Mouse (Mus musculus): ENCODE measurements at regions not wholly inside any gene's neighbourhood (a gene's known extent, or its start where the extent isn't known, plus 50 kb on each side); places are given as distances from the start of the nearest gene placed in this dataset.

GRCm38 (mm10) chr13:101433162-101433561 lies 334.9 kb downstream of the Pik3r1 start:
- Histone ChIP-seq H3K4me1 (replicated peaks) (no peaks in the 10 kb centered on the region), H3K27me3 (ENCODE audit: insufficient read depth, poor library complexity, severe bottlenecking) (no peaks in the 10 kb centered on the region), H3K9me3 (no peaks in the 10 kb centered on the region), H3K27ac (no peak overlapping the region), H3K36me3 (no peaks in the 10 kb centered on the region), H3K4me3 (no peak overlapping the region)
- no peak for DNase-seq (ENCODE audit: low spot score)
- WGBS = 93% methylated on average over 6 of the region's 6 CpGs

GRCm38 (mm10) chr13:101427426-101428221 lies 340.4 kb downstream of the Pik3r1 start:
- no peak for DNase-seq (ENCODE audit: low spot score)
- Histone ChIP-seq H3K36me3 (no peaks in the 10 kb centered on the region), H3K4me3 (no peak overlapping the region), H3K27ac (no peak overlapping the region), H3K4me1 (replicated peaks) (no peaks in the 10 kb centered on the region), H3K9me3 (no peaks in the 10 kb centered on the region), H3K27me3 (ENCODE audit: insufficient read depth, poor library complexity, severe bottlenecking) (no peaks in the 10 kb centered on the region)
- WGBS = 88% methylated on average over 12 of the region's 12 CpGs

- H3K4me3 ChIP-seq = no peak overlapping the region
- no peaks in the 10 kb centered on the region for H3K36me3 ChIP-seq
- no peaks in the 10 kb centered on the region for H3K9me3 ChIP-seq
- H3K4me1 ChIP-seq (replicated peaks) = no peaks in the 10 kb centered on the region
- H3K27me3 ChIP-seq (ENCODE audit: insufficient read depth, poor library complexity, severe bottlenecking) = no peaks in the 10 kb centered on the region
- DNase-seq (ENCODE audit: low spot score) = no peak
- no peak overlapping the region for H3K27ac ChIP-seq
- 55% methylated on average over 5 of the region's 5 CpGs for WGBS
Observed at GRCm38 (mm10) chr13:101426461-101426860, 341.6 kb downstream of the Pik3r1 start.

- H3K4me3 ChIP-seq = no peak overlapping the region
- DNase-seq (ENCODE audit: low spot score) = no peak
- H3K36me3 ChIP-seq = no peaks in the 10 kb centered on the region
- H3K9me3 ChIP-seq = no peaks in the 10 kb centered on the region
- H3K4me1 ChIP-seq (replicated peaks) = no peaks in the 10 kb centered on the region
- no peaks in the 10 kb centered on the region for H3K27me3 ChIP-seq (ENCODE audit: insufficient read depth, poor library complexity, severe bottlenecking)
- no peak overlapping the region for H3K27ac ChIP-seq
- WGBS = 78% methylated on average over 3 of the region's 3 CpGs
Observed at GRCm38 (mm10) chr13:101422082-101422481, 345.9 kb downstream of the Pik3r1 start.

- no peak for DNase-seq (ENCODE audit: low spot score)
- no peaks in the 10 kb centered on the region for H3K36me3 ChIP-seq
- H3K4me3 ChIP-seq = no peak overlapping the region
- H3K9me3 ChIP-seq = no peaks in the 10 kb centered on the region
- H3K27ac ChIP-seq = no peak overlapping the region
- WGBS = 91% methylated on average over 7 of the region's 7 CpGs
- H3K27me3 ChIP-seq (ENCODE audit: insufficient read depth, poor library complexity, severe bottlenecking) = no peaks in the 10 kb centered on the region
- H3K4me1 ChIP-seq (replicated peaks) = no peaks in the 10 kb centered on the region
Observed at GRCm38 (mm10) chr13:101419457-101420025, 348.5 kb downstream of the Pik3r1 start.

GRCm38 (mm10) chr13:101418272-101418671 lies 349.7 kb downstream of the Pik3r1 start:
- Histone ChIP-seq H3K36me3 (no peaks in the 10 kb centered on the region), H3K27me3 (ENCODE audit: insufficient read depth, poor library complexity, severe bottlenecking) (no peaks in the 10 kb centered on the region), H3K4me3 (no peak overlapping the region), H3K27ac (no peak overlapping the region), H3K4me1 (replicated peaks) (no peaks in the 10 kb centered on the region), H3K9me3 (no peaks in the 10 kb centered on the region)
- WGBS = 91% methylated on average over 6 of the region's 6 CpGs
- DNase-seq (ENCODE audit: low spot score) = no peak

- Histone ChIP-seq H3K36me3 (no peaks in the 10 kb centered on the region), H3K4me3 (no peak overlapping the region), H3K27ac (no peak overlapping the region), H3K4me1 (replicated peaks) (no peaks in the 10 kb centered on the region), H3K27me3 (ENCODE audit: insufficient read depth, poor library complexity, severe bottlenecking) (no peaks in the 10 kb centered on the region), H3K9me3 (no peaks in the 10 kb centered on the region)
- 82% methylated on average over 4 of the region's 4 CpGs for WGBS
- DNase-seq (ENCODE audit: low spot score) = no peak
Observed at GRCm38 (mm10) chr13:101408885-101409284, 359.1 kb downstream of the Pik3r1 start.

GRCm38 (mm10) chr13:101407633-101408032 lies 360.4 kb downstream of the Pik3r1 start:
- 91% methylated on average over 1 of the region's 1 CpGs for WGBS
- Histone ChIP-seq H3K9me3 (no peaks in the 10 kb centered on the region), H3K4me3 (no peak overlapping the region), H3K27me3 (ENCODE audit: insufficient read depth, poor library complexity, severe bottlenecking) (no peaks in the 10 kb centered on the region), H3K27ac (no peak overlapping the region), H3K36me3 (no peaks in the 10 kb centered on the region), H3K4me1 (replicated peaks) (no peaks in the 10 kb centered on the region)
- DNase-seq (ENCODE audit: low spot score) = no peak

- Histone ChIP-seq H3K4me1 (replicated peaks) (no peaks in the 10 kb centered on the region), H3K9me3 (no peaks in the 10 kb centered on the region), H3K27ac (no peak overlapping the region), H3K27me3 (ENCODE audit: insufficient read depth, poor library complexity, severe bottlenecking) (no peaks in the 10 kb centered on the region), H3K36me3 (no peaks in the 10 kb centered on the region), H3K4me3 (no peak overlapping the region)
- no peak for DNase-seq (ENCODE audit: low spot score)
- WGBS = 89% methylated on average over 5 of the region's 5 CpGs
Observed at GRCm38 (mm10) chr13:101373581-101374189, 394.3 kb downstream of the Pik3r1 start.

- 90% methylated on average over 1 of the region's 1 CpGs for WGBS
Observed at GRCm38 (mm10) chr13:101371906-101372305, 396.1 kb downstream of the Pik3r1 start.

GRCm38 (mm10) chr13:101368170-101368569 lies 399.8 kb downstream of the Pik3r1 start:
- H3K9me3 ChIP-seq = no peaks in the 10 kb centered on the region
- no peaks in the 10 kb centered on the region for H3K4me1 ChIP-seq (replicated peaks)
- no peak overlapping the region for H3K27ac ChIP-seq
- H3K27me3 ChIP-seq (ENCODE audit: insufficient read depth, poor library complexity, severe bottlenecking) = no peaks in the 10 kb centered on the region
- H3K4me3 ChIP-seq = no peak overlapping the region
- no peaks in the 10 kb centered on the region for H3K36me3 ChIP-seq
- DNase-seq (ENCODE audit: low spot score) = no peak
- WGBS = 84% methylated on average over 5 of the region's 5 CpGs

More at GRCm38 (mm10) chr13:101371906-101372305, 396.1 kb downstream of the Pik3r1 start:
- H3K27me3 ChIP-seq (ENCODE audit: insufficient read depth, poor library complexity, severe bottlenecking) = no peaks in the 10 kb centered on the region
- H3K4me3 ChIP-seq = no peak overlapping the region
- H3K4me1 ChIP-seq (replicated peaks) = no peaks in the 10 kb centered on the region
- no peaks in the 10 kb centered on the region for H3K36me3 ChIP-seq
- no peak for DNase-seq (ENCODE audit: low spot score)
- no peaks in the 10 kb centered on the region for H3K9me3 ChIP-seq
- H3K27ac ChIP-seq = no peak overlapping the region

GRCm38 (mm10) chr13:101355363-101355762 lies 412.7 kb downstream of the Pik3r1 start:
- H3K4me1 ChIP-seq (replicated peaks) = no peaks in the 10 kb centered on the region
- H3K27me3 ChIP-seq (ENCODE audit: insufficient read depth, poor library complexity, severe bottlenecking) = no peaks in the 10 kb centered on the region
- no peaks in the 10 kb centered on the region for H3K36me3 ChIP-seq
- WGBS = 93% methylated on average over 3 of the region's 3 CpGs
- no peaks in the 10 kb centered on the region for H3K9me3 ChIP-seq
- no peak for DNase-seq (ENCODE audit: low spot score)
- no peak overlapping the region for H3K27ac ChIP-seq
- no peak overlapping the region for H3K4me3 ChIP-seq

GRCm38 (mm10) chr13:101351123-101351522 lies 416.9 kb downstream of the Pik3r1 start:
- no peak overlapping the region for H3K4me3 ChIP-seq
- WGBS = 88% methylated on average over 4 of the region's 4 CpGs

More at GRCm38 (mm10) chr13:101351123-101351522, 416.9 kb downstream of the Pik3r1 start:
- DNase-seq (ENCODE audit: low spot score) = no peak
- Histone ChIP-seq H3K27me3 (ENCODE audit: insufficient read depth, poor library complexity, severe bottlenecking) (no peaks in the 10 kb centered on the region), H3K36me3 (no peaks in the 10 kb centered on the region), H3K4me1 (replicated peaks) (no peaks in the 10 kb centered on the region), H3K9me3 (no peaks in the 10 kb centered on the region), H3K27ac (no peak overlapping the region)

Data from hindbrain, embryonic 10.5 days (tissue).